Mouse (Mus musculus) CH12.LX (cell line): ENCODE measurements around the gene Mybl2.

Experiments
- CHD1 ChIP-seq: IDR thresholded peaks from 2 replicates; pipeline ENCODE4 v1.6.1; 2012; ENCODE audit warnings: low read depth, low read length, improper control_type of control experiment, inconsistent platforms
- CHD2 ChIP-seq: IDR thresholded peaks from 2 replicates; pipeline ENCODE4 v1.6.1; 2011; ENCODE audit warnings: low read length, improper control_type of control experiment
- CTCF ChIP-seq, 2 experiments: IDR thresholded peaks in 1 of 2; conservative IDR thresholded peaks in 1 of 2; 2 replicates each; pipeline ENCODE4 v1.5.1; 2011 to 2012; ENCODE audit warnings: low read depth in 2 of 2, low read length in 2 of 2, improper control_type of control experiment in 1 of 2, inconsistent platforms in 1 of 2, mild to moderate bottlenecking in 1 of 2, moderate library complexity in 1 of 2
- E2F4 ChIP-seq: IDR thresholded peaks from 2 replicates; pipeline ENCODE4 v1.6.1; 2011; ENCODE audit warnings: low read depth, low read length, improper control_type of control experiment; ENCODE audit not compliant: insufficient replicate concordance
- EP300 ChIP-seq: IDR thresholded peaks from 2 replicates; pipeline ENCODE4 v1.6.1; 2011; ENCODE audit warnings: low read length, improper control_type of control experiment
- GABPA ChIP-seq: IDR thresholded peaks from 2 replicates; pipeline ENCODE4 v1.6.1; 2012; ENCODE audit warnings: low read depth, low read length, improper control_type of control experiment, inconsistent platforms; ENCODE audit not compliant: insufficient replicate concordance
- HCFC1 ChIP-seq: IDR thresholded peaks from 2 replicates; pipeline ENCODE4 v1.6.1; 2012; ENCODE audit warnings: low read depth, mild to moderate bottlenecking, inconsistent platforms, low read length, improper control_type of control experiment
- MXI1 ChIP-seq: IDR thresholded peaks from 2 replicates; pipeline ENCODE4 v1.6.1; 2011; ENCODE audit warnings: mild to moderate bottlenecking, low read depth, low read length, improper control_type of control experiment
- POLR2A ChIP-seq: IDR thresholded peaks from 2 replicates; pipeline ENCODE4 v1.6.1; 2011; ENCODE audit warnings: low read depth, mild to moderate bottlenecking, improper control_type of control experiment, low read length
- USF2 ChIP-seq: conservative IDR thresholded peaks from 2 replicates; pipeline ENCODE4 v1.6.1; 2011; ENCODE audit warnings: low read depth, low read length, improper control_type of control experiment
- ZNF384 ChIP-seq: IDR thresholded peaks from 2 replicates; pipeline ENCODE4 v1.6.1; 2012; ENCODE audit warnings: low read depth, low read length, improper control_type of control experiment, inconsistent platforms

DNA sequence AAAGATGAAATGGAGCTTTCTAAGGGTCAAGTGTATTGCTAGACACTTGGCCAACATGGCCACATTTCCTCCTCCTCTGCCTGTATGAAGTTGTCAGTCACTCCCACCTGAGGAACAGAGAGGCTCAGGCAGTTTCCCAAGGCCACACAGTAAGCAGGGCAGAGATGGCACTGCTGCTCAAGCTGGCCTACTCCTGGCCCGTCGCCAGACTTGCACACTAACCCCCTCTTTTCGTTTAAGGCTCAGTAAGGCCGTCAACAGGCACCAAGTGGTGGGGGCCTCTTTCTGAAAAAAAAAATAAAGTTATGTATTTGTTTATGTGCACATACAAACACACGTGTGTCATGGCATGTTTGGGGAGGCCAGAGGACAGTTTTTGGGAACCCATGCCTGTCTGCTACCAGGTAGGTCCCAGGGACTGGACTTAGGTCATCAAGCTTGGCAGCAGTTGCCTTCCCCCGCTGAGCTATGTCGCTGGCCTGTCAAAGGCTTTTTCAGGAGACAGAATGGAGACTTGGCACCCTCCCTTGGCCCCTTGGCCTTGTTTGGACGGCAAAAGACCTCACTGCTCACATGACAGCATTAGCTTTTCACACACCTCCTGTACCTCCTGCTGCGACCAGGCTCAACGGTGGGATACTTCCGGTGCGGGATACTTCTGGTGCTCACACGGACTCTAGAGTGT, 49.7 kb downstream of the Mybl2 start:
- TF ChIP-seq CHD1 (no peak), POLR2A (no peak), MXI1 (no peak), EP300 (no peak), CTCF (conservative IDR thresholded peaks at IDR 0.05 in 1 of 2, IDR thresholded peaks at IDR 0.05 in 1 of 2; ENCODE audit: low read depth in 2 of 2, low read length in 2 of 2) (no peak), ZNF384 (no peak), HCFC1 (no peak), CHD2 (no peak), E2F4 (no peak), USF2 (no peak), GABPA (no peak)
